Mouse (Mus musculus) ES-E14 (cell line): ENCODE data around the gene Cav3. TPM values are rescaled to one million over a fixed set of nuclear protein-coding genes. Genes with fewer than 3 reads are reported as not detected.

Experiments used
- DNase-seq: peaks from one replicate; pipeline ENCODE4 v3.0.0-alpha.2; 2013; ENCODE audit warnings: low read depth, low spot score
- H3K27ac ChIP-seq: 2 replicates; pipeline ENCODE4 v1.5.1; 2012; ENCODE audit warnings: low read depth, mild to moderate bottlenecking, low read length, moderate library complexity, mixed read lengths; ENCODE audit not compliant: poor library complexity, insufficient read depth, severe bottlenecking
- H3K36me3 ChIP-seq: 2 replicates; pipeline ENCODE4 v1.6.1; 2012; ENCODE audit warnings: mild to moderate bottlenecking, low read length, moderate library complexity, mixed read lengths; ENCODE audit not compliant: control insufficient read depth, poor library complexity, insufficient read depth, severe bottlenecking
- H3K4me1 ChIP-seq, 2 experiments: fragments of 150-350 bp in 1 of 2; sonication (generic) in 1 of 2; 2 replicates each; pipeline ENCODE4 v1.6.1; 2012; ENCODE audit warnings: low read length in 2 of 2, mild to moderate bottlenecking in 1 of 2, mixed read lengths in 1 of 2; ENCODE audit not compliant: control insufficient read depth in 2 of 2, insufficient read depth in 2 of 2, poor library complexity in 1 of 2
- H3K4me3 ChIP-seq, 2 experiments: fragments of 150-350 bp in 1 of 2; sonication (generic) in 1 of 2; 2 replicates each; pipeline ENCODE4 v1.5.1; 2012; ENCODE audit warnings: low read length in 2 of 2, low read depth in 1 of 2, mild to moderate bottlenecking in 1 of 2, mixed read lengths in 1 of 2; ENCODE audit not compliant: insufficient read depth in 1 of 2, poor library complexity in 1 of 2, severe bottlenecking in 1 of 2
- H3K9ac ChIP-seq: 2 replicates; pipeline ENCODE4 v1.6.1; 2012; ENCODE audit warnings: low read depth, mild to moderate bottlenecking, low read length, mixed read lengths; ENCODE audit not compliant: poor library complexity, insufficient read depth, severe bottlenecking
- H3K9me3 ChIP-seq: fragments of 150-350 bp; sonication (generic); 2 replicates; pipeline ENCODE4 v1.6.1; 2012; ENCODE audit warnings: low read depth, mild to moderate bottlenecking, low read length; ENCODE audit not compliant: control insufficient read depth, insufficient read depth
- CHD2 ChIP-seq: IDR thresholded peaks from 2 replicates; pipeline ENCODE4 v1.6.1; 2014; ENCODE audit warnings: mild to moderate bottlenecking, low read depth, low read length, inconsistent platforms
- HCFC1 ChIP-seq: IDR thresholded peaks from 2 replicates; pipeline ENCODE4 v1.6.1; 2012; ENCODE audit warnings: low read length, inconsistent platforms, borderline replicate concordance; ENCODE audit not compliant: insufficient read depth
- MAFK ChIP-seq: IDR thresholded peaks from 2 replicates; pipeline ENCODE4 v1.6.1; 2014; ENCODE audit warnings: mild to moderate bottlenecking, low read depth, low read length, inconsistent platforms; ENCODE audit not compliant: insufficient read depth
- ZC3H11A ChIP-seq: IDR thresholded peaks from 2 replicates; pipeline ENCODE4 v1.6.1; 2012; ENCODE audit warnings: low read depth, mild to moderate bottlenecking, inconsistent platforms, low read length, borderline replicate concordance
- ZNF384 ChIP-seq: IDR thresholded peaks from 2 replicates; pipeline ENCODE4 v1.6.1; 2012; ENCODE audit warnings: low read depth, low read length, inconsistent platforms
- in situ Hi-C, 2 experiments: fragments of 600-800 bp; cut with MboI; formaldehyde crosslinking; loops; one replicate each; pipeline ENCODE4 v1.15.1; 2025; ENCODE audit warnings: low sequenced_read_pairs in 2 of 2, inconsistent platforms in 1 of 2; ENCODE audit not compliant: unreplicated experiment in 2 of 2
- total RNA-seq: library from RNA; depleted of rRNA; stranded (reverse); fragments of 300-350 nt; gene quantifications from 2 replicates; pipeline ENCODE4 v1.2.3, GENCODE M21; 2012

Gene Cav3
- total RNA-seq, 1 experiment = not detected

DNA sequence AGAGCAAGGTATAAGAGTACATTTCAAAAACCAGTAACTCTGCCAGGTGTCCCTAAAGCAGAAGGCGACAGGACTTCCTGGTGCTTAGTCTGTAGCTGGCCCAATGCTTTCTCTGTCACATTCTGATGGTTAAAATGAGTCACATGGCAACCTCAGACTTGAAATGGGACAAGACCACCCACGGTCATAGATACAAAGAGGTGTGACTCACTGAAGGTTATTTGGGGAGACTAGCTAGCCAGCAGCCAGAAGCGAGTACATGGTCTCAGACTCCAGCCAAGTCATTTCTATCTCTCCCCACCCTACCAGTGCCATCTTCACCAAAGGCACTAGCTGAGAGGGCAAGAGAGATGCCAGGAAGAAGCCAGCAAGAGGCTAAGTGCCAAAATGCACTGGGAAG lies 6.1 kb downstream of the Cav3 start:
- Histone ChIP-seq H3K27ac (no peak overlapping the region), H3K4me1 (no peaks in the 10 kb centered on the region), H3K9me3 (no peaks in the 10 kb centered on the region), H3K4me3 (no peak overlapping the region), H3K36me3 (no peaks in the 10 kb centered on the region), H3K9ac (no peak overlapping the region)
- in situ Hi-C loops = no loop called here
- TF ChIP-seq ZC3H11A = no peak
- no peak for TF ChIP-seq ZNF384
- no peak for TF ChIP-seq HCFC1
- TF ChIP-seq CHD2 = no peak
- no peak for TF ChIP-seq MAFK
- no peak for DNase-seq

DNA sequence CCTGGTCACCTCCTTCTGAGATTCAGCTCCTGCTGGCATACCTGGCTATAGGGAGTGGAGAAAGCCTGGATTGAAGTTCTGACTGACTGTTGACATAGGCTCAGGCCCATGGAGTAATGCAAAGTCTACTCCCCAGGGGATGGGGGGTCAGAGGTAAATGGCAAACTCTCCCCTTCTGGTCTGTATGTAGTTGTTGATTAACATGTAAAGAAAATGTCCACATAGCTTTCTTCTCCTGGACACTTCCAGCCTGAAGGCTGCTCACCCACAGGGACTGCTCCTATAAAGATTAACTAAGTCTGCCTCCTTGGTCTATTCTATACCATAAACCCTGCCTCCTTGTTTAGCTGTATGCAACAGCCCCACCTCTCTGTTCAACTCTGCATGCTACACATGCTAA lies 6.7 kb downstream of the Cav3 start:
- in situ Hi-C loops = no loop called here
- Histone ChIP-seq H3K36me3 (no peaks in the 10 kb centered on the region), H3K9ac (no peak overlapping the region), H3K4me3 (no peak overlapping the region), H3K4me1 (no peaks in the 10 kb centered on the region), H3K9me3 (no peaks in the 10 kb centered on the region), H3K27ac (no peak overlapping the region)
- DNase-seq = no peak
- no peak for TF ChIP-seq ZNF384
- no peak for TF ChIP-seq HCFC1
- TF ChIP-seq MAFK = no peak
- no peak for TF ChIP-seq ZC3H11A
- no peak for TF ChIP-seq CHD2

DNA sequence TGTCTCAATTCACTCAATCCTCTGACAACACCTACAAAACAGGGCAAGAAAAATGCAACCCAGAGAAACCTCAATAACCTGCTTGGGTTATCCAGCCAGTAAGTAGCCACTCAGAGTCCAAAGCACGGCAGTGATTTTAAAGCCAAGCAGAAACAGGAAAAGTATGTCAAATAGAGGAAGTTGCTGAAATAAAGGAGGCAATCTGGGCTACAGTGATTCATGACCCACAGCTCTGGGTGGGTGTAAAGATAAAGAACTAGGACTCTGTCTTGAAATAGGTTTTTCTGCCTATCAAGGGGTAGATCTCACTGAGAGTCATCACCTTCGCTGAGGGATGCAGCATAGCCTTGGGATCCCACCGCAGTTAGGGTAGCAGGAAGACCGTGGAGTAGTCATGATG lies 12.3 kb downstream of the Cav3 start:
- TF ChIP-seq ZNF384 (no peak), MAFK (no peak), HCFC1 (no peak), CHD2 (no peak), ZC3H11A (no peak)
- no peak overlapping the region for H3K9ac ChIP-seq

GRCm38 (mm10) chr6:112479861-112480260 lies 20.6 kb downstream of the Cav3 start:
- H3K9ac ChIP-seq = no peak overlapping the region
- peak; percentile 50 for DNase-seq
- TF ChIP-seq ZC3H11A = no peak
- TF ChIP-seq MAFK = no peak
- no peak for TF ChIP-seq CHD2
- no peak for TF ChIP-seq ZNF384
- no peak for TF ChIP-seq HCFC1
- peaks cover 0 to 2% of the 10 kb centered on the region in 2 experiments; a peak in 1 of 4 replicates for H3K4me1 ChIP-seq
- in situ Hi-C loops = no loop called here
- no peak overlapping the region for H3K27ac ChIP-seq
- no peaks in the 10 kb centered on the region for H3K36me3 ChIP-seq
- H3K4me3 ChIP-seq = 0 out of 4 replicates have a peak overlapping the region, but pooled peaks of 1 of the 2 experiments have one; percentile 14
- no peaks in the 10 kb centered on the region for H3K9me3 ChIP-seq

More for the DNA sequence above, 12.3 kb downstream of the Cav3 start:
- H3K36me3 ChIP-seq = no peaks in the 10 kb centered on the region
- DNase-seq = no peak
- no peak overlapping the region for H3K27ac ChIP-seq
- no peaks in the 10 kb centered on the region for H3K4me1 ChIP-seq
- H3K9me3 ChIP-seq = no peaks in the 10 kb centered on the region
- in situ Hi-C loops = no loop called here
- H3K4me3 ChIP-seq = no peak overlapping the region

DNA sequence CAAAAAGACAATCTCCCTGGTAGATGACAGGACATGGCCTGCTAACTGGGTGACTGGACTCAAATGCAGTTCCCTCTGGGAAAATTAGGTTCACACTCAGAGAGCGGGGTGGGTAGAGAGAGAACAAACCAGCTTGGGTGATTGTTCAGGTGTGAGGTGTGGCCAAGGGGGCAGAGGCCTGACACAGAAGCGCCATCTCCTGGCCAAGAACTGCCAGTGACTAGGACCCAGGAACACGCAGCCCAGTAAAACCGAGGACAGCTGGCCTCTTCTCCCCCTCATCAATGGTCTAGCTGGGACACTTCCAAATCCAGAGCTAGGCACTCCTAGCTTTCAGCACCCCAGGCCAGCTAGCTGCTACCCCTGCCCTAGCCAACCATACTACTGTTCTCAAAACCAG lies 25.0 kb downstream of the Cav3 start:
- Histone ChIP-seq H3K36me3 (no peaks in the 10 kb centered on the region), H3K9ac (no peak overlapping the region), H3K4me3 (no peak overlapping the region), H3K27ac (no peak overlapping the region), H3K9me3 (no peaks in the 10 kb centered on the region), H3K4me1 (peaks cover 0 to 6% of the 10 kb centered on the region in 2 experiments; a peak in 1 of 4 replicates)
- in situ Hi-C loops = no loop called here
- peak; percentile 34 for DNase-seq
- TF ChIP-seq ZC3H11A = peak; percentile 64; the same call in 1 of the 2 replicates
- TF ChIP-seq MAFK = no peak
